Mouse (Mus musculus): Measurements from ENCODE around the gene Lrp10. TPM values are rescaled to one million over a fixed set of nuclear protein-coding genes. Genes with fewer than 3 reads are reported as not detected.

Gene Lrp10
- polyA plus RNA-seq, 1 experiment from 2014 or later = 47.0 TPM

- H3K9me3 ChIP-seq (ENCODE audit: control insufficient read depth, low read length) = no peaks in the 10 kb centered on the region
- 2% methylated on average over 54 of the region's 54 CpGs for WGBS
- H3K4me2 ChIP-seq (replicated peaks; ENCODE audit: low read depth, low read length) = peak overlapping the region; percentile 64
- H3K27ac ChIP-seq (ENCODE audit: low read depth, low read length) = peak overlapping the region; percentile 98
- peak overlapping the region; percentile 93 for H3K4me3 ChIP-seq (ENCODE audit: low read length)
- H3K9ac ChIP-seq (ENCODE audit: low read depth, low read length) = peak overlapping the region; percentile 99
- H3K27me3 ChIP-seq (ENCODE audit: control insufficient read depth, insufficient read depth, low read length) = no peaks in the 10 kb centered on the region
- peak; percentile 48 for ATAC-seq (ENCODE audit: low FRiP score, low TSS enrichment)
- peaks cover 35% of the 10 kb centered on the region for H3K36me3 ChIP-seq (ENCODE audit: control insufficient read depth, insufficient read depth, low read length)
- H3K4me1 ChIP-seq (ENCODE audit: control insufficient read depth, insufficient read depth, low read length) = peaks cover 40% of the 10 kb centered on the region
These were observed 31.7 kb upstream of the Lrp10 start for GRCm38 (mm10) chr14:54432078-54432836.

- H3K4me1 ChIP-seq (ENCODE audit: control insufficient read depth, insufficient read depth, low read length) = peaks cover 36% of the 10 kb centered on the region
These were observed 30.8 kb upstream of the Lrp10 start for GRCm38 (mm10) chr14:54432837-54433830.

DNA sequence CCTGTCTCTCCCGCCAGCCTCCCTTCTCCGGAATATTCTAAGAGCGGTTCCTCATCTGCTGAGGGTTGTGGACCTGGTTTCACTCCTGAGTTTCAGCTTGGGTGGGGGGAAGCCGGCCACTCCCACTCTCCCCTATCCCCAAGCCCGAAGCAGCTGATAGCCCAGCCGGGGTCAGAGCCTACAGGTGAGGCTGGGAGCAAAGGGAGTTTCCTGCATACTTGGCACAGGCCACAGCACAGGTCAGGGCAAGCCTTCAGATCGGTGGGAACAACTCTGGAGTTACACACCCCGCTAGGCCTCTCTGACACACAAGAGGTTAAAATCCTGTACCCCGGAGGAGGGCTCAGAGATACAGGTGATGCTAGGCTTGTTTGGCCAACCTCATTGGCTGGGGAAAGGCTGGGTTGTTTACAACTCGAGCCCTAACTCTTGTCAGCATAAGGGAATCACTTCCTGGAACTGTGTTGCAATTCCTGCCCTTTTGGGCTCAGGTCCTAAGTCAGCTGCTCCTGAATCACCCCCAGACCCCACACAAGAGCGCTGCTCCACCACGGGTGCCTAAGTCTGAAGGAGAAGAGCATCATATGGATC, 29.9 kb upstream of the Lrp10 start:
- 40% methylated on average over 12 of the region's 12 CpGs for WGBS
- peaks cover 36% of the 10 kb centered on the region for H3K4me1 ChIP-seq (ENCODE audit: control insufficient read depth, insufficient read depth, low read length)

More at GRCm38 (mm10) chr14:54432837-54433830, 30.8 kb upstream of the Lrp10 start:
- Histone ChIP-seq H3K4me3 (ENCODE audit: low read length) (peak overlapping the region; percentile 93), H3K4me2 (replicated peaks; ENCODE audit: low read depth, low read length) (peak overlapping the region; percentile 64), H3K27me3 (ENCODE audit: control insufficient read depth, insufficient read depth, low read length) (no peaks in the 10 kb centered on the region), H3K9me3 (ENCODE audit: control insufficient read depth, low read length) (no peaks in the 10 kb centered on the region), H3K9ac (ENCODE audit: low read depth, low read length) (peak overlapping the region; percentile 99), H3K36me3 (ENCODE audit: control insufficient read depth, insufficient read depth, low read length) (peaks cover 42% of the 10 kb centered on the region), H3K27ac (ENCODE audit: low read depth, low read length) (peak overlapping the region; percentile 98)
- peak; percentile 22 for ATAC-seq (ENCODE audit: low FRiP score, low TSS enrichment)
- WGBS = 22% methylated on average over 17 of the region's 17 CpGs

DNA sequence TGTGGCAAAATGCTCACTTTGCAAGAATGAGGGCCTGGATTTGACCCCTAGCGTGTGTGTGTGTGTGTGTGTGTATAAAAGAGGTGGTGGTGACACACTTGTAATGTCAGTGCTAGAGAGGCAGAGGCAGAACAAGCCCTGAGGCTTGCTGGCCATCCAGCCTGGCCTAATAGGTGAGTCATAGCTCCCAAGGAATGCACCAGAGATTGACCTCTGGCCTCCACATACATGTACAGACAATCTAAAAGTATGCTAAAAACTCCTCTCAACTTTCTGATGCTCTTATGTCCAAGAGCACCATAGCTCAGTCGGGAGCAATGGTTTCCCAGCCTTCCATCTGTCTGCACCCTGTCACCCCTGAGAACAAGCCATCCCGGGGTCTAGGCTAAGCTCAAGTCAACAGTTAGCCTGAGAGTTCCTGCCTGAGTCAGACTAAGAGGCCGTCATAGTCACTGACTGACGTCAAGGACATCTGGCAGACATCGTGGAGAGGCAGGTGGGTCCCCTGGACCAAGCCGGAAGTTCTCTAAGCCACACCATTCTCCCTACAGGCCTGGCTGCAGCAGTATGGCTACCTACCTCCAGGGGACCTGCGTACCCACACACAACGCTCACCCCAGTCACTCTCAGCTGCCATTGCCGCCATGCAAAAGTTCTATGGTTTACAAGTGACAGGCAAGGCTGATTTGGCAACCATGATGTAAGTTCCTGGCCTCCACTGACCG, 28.6 kb upstream of the Lrp10 start:
- H3K9ac ChIP-seq (ENCODE audit: low read depth, low read length) = no peak overlapping the region
- H3K4me1 ChIP-seq (ENCODE audit: control insufficient read depth, insufficient read depth, low read length) = peaks cover 24% of the 10 kb centered on the region
- WGBS = 87% methylated on average over 11 of the region's 11 CpGs
- no peaks in the 10 kb centered on the region for H3K27me3 ChIP-seq (ENCODE audit: control insufficient read depth, insufficient read depth, low read length)
- H3K36me3 ChIP-seq (ENCODE audit: control insufficient read depth, insufficient read depth, low read length) = peaks cover 48% of the 10 kb centered on the region
- no peak for ATAC-seq (ENCODE audit: low FRiP score, low TSS enrichment)
- H3K27ac ChIP-seq (ENCODE audit: low read depth, low read length) = no peak overlapping the region
- H3K9me3 ChIP-seq (ENCODE audit: control insufficient read depth, low read length) = no peaks in the 10 kb centered on the region
- H3K4me3 ChIP-seq (ENCODE audit: low read length) = no peak overlapping the region
- no peak overlapping the region for H3K4me2 ChIP-seq (replicated peaks; ENCODE audit: low read depth, low read length)

More for the DNA sequence above, 29.9 kb upstream of the Lrp10 start:
- Histone ChIP-seq H3K9ac (ENCODE audit: low read depth, low read length) (peak overlapping the region; percentile 99; the same call in 1 of the 2 replicates), H3K27me3 (ENCODE audit: control insufficient read depth, insufficient read depth, low read length) (no peaks in the 10 kb centered on the region), H3K4me2 (replicated peaks; ENCODE audit: low read depth, low read length) (peak overlapping the region; percentile 64), H3K9me3 (ENCODE audit: control insufficient read depth, low read length) (no peaks in the 10 kb centered on the region), H3K36me3 (ENCODE audit: control insufficient read depth, insufficient read depth, low read length) (peaks cover 45% of the 10 kb centered on the region), H3K4me3 (ENCODE audit: low read length) (peak overlapping the region; percentile 93), H3K27ac (ENCODE audit: low read depth, low read length) (peak overlapping the region; percentile 37; the same call in 1 of the 2 replicates)
- no peak for ATAC-seq (ENCODE audit: low FRiP score, low TSS enrichment)

DNA sequence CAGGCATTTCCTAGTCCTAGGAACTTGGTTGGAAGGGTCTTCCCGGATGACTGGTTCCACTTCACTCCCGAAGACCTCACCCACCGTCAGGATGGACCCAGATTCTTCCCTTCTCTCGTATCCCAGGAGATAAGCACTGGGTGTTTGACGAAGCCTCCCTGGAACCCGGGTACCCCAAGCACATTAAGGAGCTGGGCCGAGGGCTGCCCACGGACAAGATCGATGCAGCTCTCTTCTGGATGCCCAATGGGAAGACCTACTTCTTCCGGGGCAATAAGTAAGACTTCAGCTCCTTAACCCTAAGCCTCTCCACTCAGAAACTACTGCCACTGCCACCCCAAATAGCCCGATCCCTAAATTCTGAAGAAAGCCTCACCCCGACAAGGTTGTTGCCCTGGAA, 24.8 kb upstream of the Lrp10 start:
- 85% methylated on average over 12 of the region's 12 CpGs for WGBS
- Histone ChIP-seq H3K4me2 (replicated peaks; ENCODE audit: low read depth, low read length) (no peak overlapping the region), H3K4me1 (ENCODE audit: control insufficient read depth, insufficient read depth, low read length) (peaks cover 4% of the 10 kb centered on the region), H3K36me3 (ENCODE audit: control insufficient read depth, insufficient read depth, low read length) (peaks cover 64% of the 10 kb centered on the region), H3K4me3 (ENCODE audit: low read length) (no peak overlapping the region), H3K27ac (ENCODE audit: low read depth, low read length) (no peak overlapping the region), H3K9me3 (ENCODE audit: control insufficient read depth, low read length) (no peaks in the 10 kb centered on the region), H3K27me3 (ENCODE audit: control insufficient read depth, insufficient read depth, low read length) (no peaks in the 10 kb centered on the region), H3K9ac (ENCODE audit: low read depth, low read length) (no peak overlapping the region)
- ATAC-seq (ENCODE audit: low FRiP score, low TSS enrichment) = no peak

DNA sequence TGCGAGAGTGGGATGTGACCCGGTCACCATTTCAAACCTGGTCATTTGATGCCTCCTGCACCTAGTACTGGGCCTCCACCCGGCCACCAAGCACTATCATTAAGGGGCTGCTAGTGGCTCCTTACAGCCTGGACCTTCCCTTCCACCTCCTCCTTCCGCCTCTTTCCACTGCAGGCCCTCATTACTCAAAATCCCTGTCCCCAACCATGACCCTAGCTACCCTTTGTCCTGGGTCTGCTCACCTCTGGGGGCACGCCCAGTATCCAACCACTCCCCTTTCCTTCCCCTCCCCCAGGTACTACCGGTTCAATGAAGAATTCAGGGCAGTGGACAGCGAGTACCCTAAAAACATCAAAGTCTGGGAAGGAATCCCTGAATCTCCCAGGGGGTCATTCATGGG, 24.3 kb upstream of the Lrp10 start:
- Histone ChIP-seq H3K36me3 (ENCODE audit: control insufficient read depth, insufficient read depth, low read length) (peaks cover 64% of the 10 kb centered on the region), H3K9ac (ENCODE audit: low read depth, low read length) (no peak overlapping the region), H3K9me3 (ENCODE audit: control insufficient read depth, low read length) (no peaks in the 10 kb centered on the region), H3K4me2 (replicated peaks; ENCODE audit: low read depth, low read length) (no peak overlapping the region), H3K4me3 (ENCODE audit: low read length) (no peak overlapping the region), H3K27ac (ENCODE audit: low read depth, low read length) (no peak overlapping the region), H3K27me3 (ENCODE audit: control insufficient read depth, insufficient read depth, low read length) (no peaks in the 10 kb centered on the region), H3K4me1 (ENCODE audit: control insufficient read depth, insufficient read depth, low read length) (no peaks in the 10 kb centered on the region; the same call in 1 of the 2 replicates)
- ATAC-seq (ENCODE audit: low FRiP score, low TSS enrichment) = no peak
- WGBS = 60% methylated on average over 7 of the region's 7 CpGs

- no peak for ATAC-seq (ENCODE audit: low FRiP score, low TSS enrichment)
- no peak overlapping the region for H3K9ac ChIP-seq (ENCODE audit: low read depth, low read length)
- no peaks in the 10 kb centered on the region for H3K27me3 ChIP-seq (ENCODE audit: control insufficient read depth, insufficient read depth, low read length)
- no peak overlapping the region for H3K4me3 ChIP-seq (ENCODE audit: low read length)
- H3K4me1 ChIP-seq (ENCODE audit: control insufficient read depth, insufficient read depth, low read length) = no peaks in the 10 kb centered on the region
- WGBS = 91% methylated on average over 14 of the region's 14 CpGs
- no peak overlapping the region for H3K4me2 ChIP-seq (replicated peaks; ENCODE audit: low read depth, low read length)
- peaks cover 62% of the 10 kb centered on the region for H3K36me3 ChIP-seq (ENCODE audit: control insufficient read depth, insufficient read depth, low read length)
- H3K27ac ChIP-seq (ENCODE audit: low read depth, low read length) = no peak overlapping the region
- no peaks in the 10 kb centered on the region for H3K9me3 ChIP-seq (ENCODE audit: control insufficient read depth, low read length)
These were observed 23.4 kb upstream of the Lrp10 start for GRCm38 (mm10) chr14:54440538-54440937.

DNA sequence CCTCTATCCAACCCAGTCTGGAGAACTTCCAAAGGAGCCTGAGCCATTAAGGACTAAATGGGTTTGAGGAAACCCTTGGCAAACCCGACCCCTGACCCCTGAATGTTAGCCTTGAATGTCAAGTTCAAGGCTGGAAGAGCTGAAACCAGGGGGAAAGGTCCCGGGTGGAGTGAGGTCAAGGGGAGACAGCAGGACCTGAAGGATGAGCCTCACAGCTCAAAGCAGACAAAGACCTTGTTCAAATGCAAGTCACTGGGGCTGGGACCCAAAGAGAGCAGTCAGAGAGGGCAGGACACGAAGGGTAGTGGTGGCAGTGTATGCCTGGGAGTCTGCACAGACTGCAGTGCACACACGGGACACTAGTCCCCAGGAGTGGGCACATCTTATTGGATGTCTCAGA, 22.6 kb upstream of the Lrp10 start:
- WGBS = 82% methylated on average over 4 of the region's 4 CpGs
- H3K27me3 ChIP-seq (ENCODE audit: control insufficient read depth, insufficient read depth, low read length) = no peaks in the 10 kb centered on the region
- H3K27ac ChIP-seq (ENCODE audit: low read depth, low read length) = no peak overlapping the region
- no peak for ATAC-seq (ENCODE audit: low FRiP score, low TSS enrichment)
- no peak overlapping the region for H3K4me3 ChIP-seq (ENCODE audit: low read length)
- H3K4me1 ChIP-seq (ENCODE audit: control insufficient read depth, insufficient read depth, low read length) = no peaks in the 10 kb centered on the region
- H3K4me2 ChIP-seq (replicated peaks; ENCODE audit: low read depth, low read length) = no peak overlapping the region
- H3K9me3 ChIP-seq (ENCODE audit: control insufficient read depth, low read length) = no peaks in the 10 kb centered on the region
- H3K9ac ChIP-seq (ENCODE audit: low read depth, low read length) = no peak overlapping the region
- H3K36me3 ChIP-seq (ENCODE audit: control insufficient read depth, insufficient read depth, low read length) = peaks cover 54% of the 10 kb centered on the region
